Mouse (Mus musculus) adrenal gland, postnatal 36 days (tissue): ENCODE results near the gene Fnbp1. TPM values are rescaled to one million over a fixed set of nuclear protein-coding genes. Genes with fewer than 3 reads are reported as not detected.
"Not testable (repeated sequence)": the region's sequence is repeated elsewhere in the genome, so short reads cannot be mapped to it uniquely, and the experiment has no call there.

Experiments
- DNase-seq, 2 experiments: peaks; one replicate each; pipeline ENCODE4 v3.0.0; 2021; ENCODE audit warnings: mixed read lengths in 1 of 2
- long read RNA-seq, 2 experiments: library from polyadenylated mRNA; stranded (forward); transcript quantifications; one replicate each; pipeline ENCODE4 v2.0.0; 2021; ENCODE audit warnings: borderline sequencing depth in 2 of 2
- total RNA-seq, 2 experiments: library from RNA; stranded (reverse); gene quantifications; 2 replicates each; pipeline ENCODE4 v1.2.3; 2021

The Fnbp1 gene
- 10 to 100 TPM; 50.6 to 51.7 TPM for total RNA-seq
- long read RNA-seq, experiment 1, full-length matches to known transcripts = 2 of 8 reads
- long read RNA-seq, experiment 1, partial matches to known transcripts = 4 of 8 reads
- long read RNA-seq, experiment 1, other reads (novel, unspliced or antisense) = 2 of 8 reads
- long read RNA-seq, experiment 2, full-length matches to known transcripts = 2 of 5 reads
- long read RNA-seq, experiment 2, partial matches to known transcripts = 0 of 5 reads
- long read RNA-seq, experiment 2, other reads (novel, unspliced or antisense) = 3 of 5 reads

DNA sequence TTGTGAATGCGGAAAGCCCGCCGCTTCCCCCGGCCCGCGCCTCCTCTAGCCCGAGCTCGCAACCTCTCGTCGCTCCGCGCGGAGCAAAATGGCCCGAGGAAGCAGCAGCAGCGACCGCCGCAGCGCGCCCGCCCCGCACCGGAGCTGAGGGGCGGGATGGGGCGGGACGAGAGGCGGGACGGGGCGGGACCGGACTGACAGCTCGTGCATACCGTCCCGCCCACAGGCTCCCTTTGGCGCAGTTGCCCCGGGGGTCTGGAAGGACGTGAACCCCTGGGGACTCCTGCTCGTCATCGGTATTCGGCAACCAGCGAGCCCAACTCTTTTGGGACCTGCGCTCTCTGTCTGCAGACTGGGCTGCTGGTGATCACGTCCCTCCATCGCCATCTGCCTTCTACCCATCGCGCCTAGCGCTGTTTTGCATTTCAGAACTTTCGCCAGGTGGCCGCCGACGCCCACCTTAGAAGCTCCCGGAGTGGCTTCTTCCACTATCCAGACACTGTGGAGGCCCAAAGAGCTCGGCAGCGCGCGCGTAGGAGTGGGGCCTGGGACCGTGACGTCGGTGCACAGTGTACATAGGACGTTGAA is at the start of gene Fnbp1:
Gene Fnbp1 (minus strand): TSS at position 142 of the 588 bp plus-strand sequence.
- peak; percentile 90 to 94 for DNase-seq

- DNase-seq = no peak
Observed at GRCm38 (mm10) chr2:31189654-31190053, 47.8 kb upstream of the Fnbp1 start.

GRCm38 (mm10) chr2:31188691-31189090 is 46.9 kb upstream of the Fnbp1 start:
- DNase-seq = no peak

GRCm38 (mm10) chr2:31183830-31184229 is 42.0 kb upstream of the Fnbp1 start:
- no peak for DNase-seq

- DNase-seq = no peak
Observed at GRCm38 (mm10) chr2:31182786-31183330, 41.0 kb upstream of the Fnbp1 start.

GRCm38 (mm10) chr2:31180081-31180551 is 38.3 kb upstream of the Fnbp1 start:
- DNase-seq = peak; percentile 72

DNA sequence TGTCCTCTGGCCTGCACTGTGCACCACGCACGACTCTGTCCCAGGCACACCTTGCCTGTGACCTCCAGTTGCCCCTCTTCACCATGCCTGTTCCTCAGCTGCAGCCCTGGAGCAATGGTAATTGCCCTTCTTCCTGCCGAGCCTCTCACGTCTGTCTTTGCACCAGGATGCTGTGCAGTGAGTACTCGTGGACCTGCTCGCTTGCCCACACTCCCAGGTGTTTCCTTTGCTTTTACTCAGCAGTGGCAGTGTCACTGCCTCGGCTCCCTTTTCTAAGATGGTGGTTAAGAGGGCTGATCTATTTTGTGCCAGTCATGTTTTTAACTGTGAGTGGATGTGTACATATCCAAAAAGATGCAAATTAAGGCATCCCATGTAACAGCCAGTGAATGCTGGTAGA is 37.7 kb upstream of the Fnbp1 start:
- DNase-seq = no peak

DNA sequence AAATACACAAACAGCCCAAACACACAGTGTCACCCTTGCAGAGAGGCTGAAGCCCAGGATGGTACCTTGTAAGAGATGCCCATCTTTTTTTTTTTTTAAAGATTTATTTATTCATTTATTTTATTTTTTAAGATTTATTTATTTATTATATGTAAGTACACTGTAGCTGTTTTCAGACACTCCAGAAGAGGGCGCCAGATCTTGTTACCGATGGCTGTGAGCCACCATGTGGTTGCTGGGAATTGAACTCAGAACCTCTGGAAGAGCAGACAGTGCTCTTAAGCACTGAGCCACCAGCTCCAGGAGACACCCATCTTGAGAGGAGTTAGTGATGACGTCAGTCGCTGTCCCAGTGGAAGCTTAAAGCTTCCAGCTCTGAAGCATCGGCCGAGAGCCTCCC is 36.8 kb upstream of the Fnbp1 start:
- DNase-seq = not testable (repeated sequence)

DNA sequence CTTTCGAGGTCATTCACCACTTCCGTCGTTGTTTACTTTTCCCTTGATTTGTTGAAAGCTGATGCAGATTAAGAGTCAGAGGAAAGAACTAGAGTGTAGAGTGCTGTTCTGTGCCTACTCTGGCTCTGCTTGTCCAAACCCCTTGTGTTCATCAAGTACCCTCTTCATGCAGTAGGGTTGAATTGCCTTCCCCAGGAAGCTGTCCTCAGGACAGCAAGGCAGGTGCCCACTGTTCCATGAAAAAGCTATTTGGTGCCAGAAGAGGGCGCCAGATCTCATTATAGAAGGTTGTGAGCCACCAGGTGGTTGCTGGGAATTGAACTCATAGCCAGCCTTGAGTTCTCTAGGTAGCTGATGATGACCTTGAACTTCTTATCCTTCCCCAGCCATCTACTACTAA is 31.5 kb upstream of the Fnbp1 start:
- DNase-seq = no peak

DNA sequence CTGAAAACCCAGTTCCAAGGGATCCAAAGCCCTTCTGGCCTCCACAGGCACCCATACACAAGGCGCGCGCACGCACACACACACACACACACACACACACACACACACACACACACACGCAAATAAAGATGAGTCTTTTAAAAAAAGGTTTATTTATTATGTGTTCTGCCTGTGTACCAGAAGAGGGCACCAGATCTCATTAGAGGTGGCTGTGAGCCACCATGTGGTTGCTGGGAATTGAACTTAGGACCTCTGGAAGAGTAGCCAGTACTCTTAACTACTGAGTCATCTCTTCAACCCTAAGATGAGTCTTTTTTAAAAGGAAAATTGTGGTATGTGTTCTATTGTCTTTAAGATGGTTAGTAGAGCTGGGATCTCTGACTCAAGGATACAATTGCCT is 30.7 kb upstream of the Fnbp1 start:
- DNase-seq = no peak

GRCm38 (mm10) chr2:31172001-31172400 is 30.2 kb upstream of the Fnbp1 start:
- DNase-seq = peak in 1 of 2 experiments; percentile 50

- no peak for DNase-seq
Observed at GRCm38 (mm10) chr2:31170164-31170563, 28.4 kb upstream of the Fnbp1 start.

DNA sequence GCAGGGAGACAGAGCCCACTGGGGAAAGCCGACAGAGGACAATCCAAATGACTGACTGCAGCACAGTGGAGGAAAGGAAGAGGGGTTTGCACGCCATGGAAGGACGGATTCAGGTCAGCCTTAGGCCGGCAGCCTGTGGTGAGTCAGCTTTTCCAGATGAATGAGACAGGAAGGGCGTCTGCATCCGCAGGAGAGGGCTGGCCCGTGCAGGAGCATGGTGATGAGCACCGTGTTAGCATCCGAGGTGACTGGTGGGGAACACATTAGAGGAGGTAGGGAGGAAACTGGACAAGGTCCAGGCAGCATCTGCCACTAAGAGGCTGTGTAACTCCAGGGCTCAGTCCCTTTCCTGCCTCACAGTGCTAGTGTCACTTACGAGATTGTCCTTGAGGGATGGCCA is 27.2 kb upstream of the Fnbp1 start:
- DNase-seq = peak; percentile 73 to 74

GRCm38 (mm10) chr2:31167571-31167970 is 25.8 kb upstream of the Fnbp1 start:
- not testable (repeated sequence) for DNase-seq

DNA sequence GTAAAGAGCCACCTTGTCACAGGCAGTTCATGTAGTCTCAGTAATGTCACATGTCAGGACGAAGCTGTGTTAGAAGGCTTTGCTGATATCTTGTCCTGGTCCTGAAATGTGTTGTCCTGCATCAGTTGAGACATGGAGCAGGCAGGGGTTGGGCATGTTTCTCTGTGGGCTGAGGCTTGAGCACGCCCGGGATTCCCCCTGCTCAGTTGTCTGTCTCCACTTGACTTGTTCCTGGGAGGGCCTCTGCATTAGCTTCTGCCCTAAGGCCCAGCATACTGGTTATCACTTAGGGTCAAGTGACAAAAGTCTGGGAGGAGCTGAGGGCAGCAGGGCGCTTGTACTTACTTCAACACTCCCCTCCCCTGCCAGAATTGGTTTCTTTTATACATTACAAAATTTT is 23.7 kb upstream of the Fnbp1 start:
- DNase-seq = no peak

DNA sequence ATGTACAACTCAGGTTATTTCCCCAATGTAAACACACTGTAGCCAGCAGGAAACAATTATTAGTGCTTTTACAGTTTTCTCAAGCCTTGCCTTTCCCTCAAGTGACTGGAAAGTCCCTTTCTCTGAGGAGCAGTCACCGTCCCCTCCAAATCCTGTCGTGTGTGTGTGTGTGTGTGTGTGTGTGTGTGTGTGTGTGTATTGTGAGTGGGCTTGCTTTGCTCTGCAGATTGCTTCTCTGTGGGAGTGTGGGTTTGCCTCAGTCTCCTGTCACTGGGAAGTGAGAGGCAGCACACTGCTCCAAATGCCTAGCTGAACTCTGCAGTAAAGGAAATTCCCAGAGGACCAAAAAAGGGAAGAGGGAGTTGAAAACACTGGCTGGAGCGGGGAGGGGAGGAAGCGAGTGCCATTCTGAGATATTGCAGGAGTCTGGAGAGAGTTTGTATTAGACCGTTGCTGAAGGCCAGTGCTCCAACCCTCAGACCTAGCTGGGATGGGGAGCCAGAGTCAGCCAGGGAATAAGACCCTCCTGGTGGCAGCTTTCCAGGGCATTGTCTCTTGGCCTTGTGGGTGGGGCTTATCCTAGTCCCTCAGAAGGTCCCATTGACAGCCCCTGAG is 23.1 kb upstream of the Fnbp1 start:
- DNase-seq = peak; percentile 22 to 48

DNA sequence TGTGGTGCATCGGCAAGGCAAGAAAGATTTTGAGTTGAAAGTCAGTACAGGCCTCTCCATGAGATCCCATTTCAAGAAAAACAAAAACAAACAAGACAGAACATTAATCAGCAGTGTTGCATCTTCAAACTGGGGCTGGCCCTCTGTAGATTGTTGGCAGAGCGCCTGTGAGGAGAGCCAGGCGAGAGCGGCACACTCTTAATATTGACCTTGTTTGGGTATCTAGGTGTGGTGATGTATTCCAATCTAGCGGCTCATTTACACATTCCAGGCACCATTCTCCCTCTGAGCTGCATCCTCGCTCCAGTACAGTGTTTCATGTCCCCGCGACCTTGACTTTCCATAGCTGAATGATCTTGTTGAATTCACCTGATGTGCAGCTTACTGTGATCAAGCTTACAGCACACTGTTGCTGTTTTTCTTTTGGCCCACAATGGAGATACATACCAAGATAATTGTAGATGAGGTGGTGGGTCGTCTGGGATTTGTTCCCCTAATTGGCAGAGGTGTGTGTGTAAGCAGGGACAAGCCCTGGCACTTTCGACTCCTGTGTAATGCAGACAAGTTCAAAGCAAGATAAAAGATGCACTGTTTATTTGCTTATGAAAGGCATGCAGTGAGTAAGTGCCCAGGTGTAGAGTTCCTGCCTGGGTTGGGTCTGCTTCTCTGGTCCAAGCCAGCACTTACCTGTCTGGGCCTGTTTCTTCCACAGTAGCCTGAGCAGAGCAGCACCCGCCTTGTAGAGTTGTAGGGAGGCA is 21.7 kb upstream of the Fnbp1 start:
- DNase-seq = no peak

GRCm38 (mm10) chr2:31161620-31162019 is 19.8 kb upstream of the Fnbp1 start:
- no peak for DNase-seq

DNA sequence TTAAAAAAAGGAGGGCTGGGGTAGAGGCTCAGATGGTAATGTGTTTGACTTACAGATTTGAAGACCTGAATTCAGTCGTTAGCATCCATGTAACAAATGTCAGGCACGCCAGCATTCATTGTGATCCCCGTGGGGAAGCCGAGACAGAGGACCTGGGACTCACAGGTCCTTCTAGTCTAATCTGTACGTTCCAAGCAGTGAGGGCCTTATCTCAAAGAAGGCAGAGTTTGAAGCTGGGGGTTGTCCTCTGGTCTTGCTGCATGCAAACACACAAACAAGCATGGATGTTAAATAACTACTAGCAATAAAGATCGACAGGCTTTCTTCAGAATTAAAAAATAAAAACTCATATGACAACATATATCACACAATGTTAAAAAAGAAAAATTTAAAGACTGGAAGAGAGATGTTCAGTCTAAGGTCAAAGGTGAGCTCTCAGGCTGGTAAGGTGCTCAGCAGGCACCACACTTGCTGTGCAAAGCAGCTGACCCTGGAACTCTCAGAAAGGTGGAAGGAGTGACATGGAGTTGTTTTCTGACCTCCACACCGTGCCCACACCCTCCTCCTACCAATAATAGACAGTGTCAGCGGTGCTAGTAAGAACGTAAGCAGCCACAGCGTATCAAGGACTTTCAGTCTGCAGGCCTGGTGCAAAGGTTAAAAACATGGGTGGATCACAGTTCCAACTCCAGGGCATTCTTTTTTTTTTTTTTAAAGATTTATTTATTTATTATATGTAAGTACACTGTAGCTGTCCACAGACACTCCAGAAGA is 18.5 kb upstream of the Fnbp1 start:
- no peak for DNase-seq

GRCm38 (mm10) chr2:31156846-31157245 is 15.0 kb upstream of the Fnbp1 start:
- DNase-seq = no peak
